Mouse (Mus musculus): ENCODE data around the gene Il31. TPM values are rescaled to one million over a fixed set of nuclear protein-coding genes. Genes with fewer than 3 reads are reported as not detected.
"Not testable (repeated sequence)": the region's sequence is repeated elsewhere in the genome, so short reads cannot be mapped to it uniquely, and the experiment has no call there.

Gene Il31
- polyA plus RNA-seq, 1 experiment from 2014 or later, result not detected

DNA sequence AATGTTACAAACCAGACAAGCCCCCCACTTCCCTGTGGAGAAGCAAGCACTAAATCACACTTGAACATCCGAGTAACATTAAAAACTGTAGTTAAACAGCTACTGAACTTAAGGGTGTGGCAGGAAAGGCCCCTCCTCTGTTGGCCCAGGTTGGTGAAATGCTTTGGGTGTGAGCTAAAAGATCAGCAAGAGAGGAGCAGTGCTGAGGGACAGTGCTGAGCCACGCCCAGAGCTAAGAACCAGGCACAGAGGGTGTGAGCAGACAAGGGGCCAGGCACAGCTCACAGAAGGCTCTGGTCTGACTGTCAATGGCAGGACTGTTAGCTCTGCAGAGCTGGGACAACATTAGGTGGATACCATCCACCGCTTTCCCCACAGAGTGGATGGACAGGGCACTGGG is 22.8 kb upstream of the Il31 start:
- Histone ChIP-seq H3K36me3 (replicated peaks) (peaks cover 52% of the 10 kb centered on the region), H3K27ac (no peak overlapping the region), H3K9ac (no peak overlapping the region), H3K27me3 (peaks cover 5% of the 10 kb centered on the region), H3K9me3 (no peaks in the 10 kb centered on the region), H3K4me1 (peaks cover 15% of the 10 kb centered on the region), H3K4me2 (no peak overlapping the region), H3K4me3 (replicated peaks) (no peak overlapping the region)
- no peak for ATAC-seq (ENCODE audit: low FRiP score)
- WGBS, result 75% methylated on average over 3 of the region's 3 CpGs

GRCm38 (mm10) chr5:123511426-123511825 is 22.1 kb upstream of the Il31 start:
- H3K27me3 ChIP-seq; ATAC-seq (ENCODE audit: low FRiP score); H3K4me3 ChIP-seq (replicated peaks); H3K9ac ChIP-seq; H3K9me3 ChIP-seq; H3K27ac ChIP-seq; H3K4me2 ChIP-seq: not testable (repeated sequence)
- Histone ChIP-seq H3K4me1 (peaks cover 15% of the 10 kb centered on the region), H3K36me3 (replicated peaks) (peaks cover 45% of the 10 kb centered on the region)
- WGBS, result 80% methylated on average over 3 of the region's 3 CpGs

DNA sequence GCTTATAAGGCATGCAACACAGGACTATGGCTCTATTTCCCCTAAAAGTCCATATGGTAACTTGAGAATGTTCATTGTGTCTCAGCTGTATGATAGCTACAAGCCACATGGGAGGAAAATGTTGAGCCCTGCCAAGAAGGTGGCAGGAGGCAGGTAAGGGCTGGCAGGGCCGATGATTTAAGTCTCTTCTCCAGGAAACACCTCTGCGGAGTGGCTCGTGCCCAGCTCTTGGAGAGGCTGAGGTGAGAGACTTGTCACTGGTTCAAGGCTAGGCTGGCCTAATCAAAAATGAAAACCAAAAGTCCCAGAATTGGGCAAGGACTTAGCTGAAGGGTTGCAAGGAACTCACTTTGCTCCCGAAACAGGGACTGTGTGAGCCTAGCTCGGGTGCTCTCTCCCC is 20.9 kb upstream of the Il31 start, which contains the start of gene B3gnt4:
Gene B3gnt4 (plus strand): TSS at position 301 of the 400 bp plus-strand sequence.
- Histone ChIP-seq H3K4me1 (peaks cover 15% of the 10 kb centered on the region), H3K27me3 (peaks cover 9% of the 10 kb centered on the region), H3K36me3 (replicated peaks) (peaks cover 33% of the 10 kb centered on the region), H3K4me3 (replicated peaks) (no peak within 1 kb of the TSS), H3K4me2 (peak within 1 kb of the TSS; percentile 91), H3K27ac (no peak within 1 kb of the TSS), H3K9me3 (no peaks in the 10 kb centered on the region), H3K9ac (no peak within 1 kb of the TSS)
- 95% methylated on average over 5 of the region's 5 CpGs for WGBS
- ATAC-seq (ENCODE audit: low FRiP score), result no peak

GRCm38 (mm10) chr5:123508921-123509320 is 19.6 kb upstream of the Il31 start:
- Histone ChIP-seq H3K9me3 (no peaks in the 10 kb centered on the region), H3K4me1 (peaks cover 15% of the 10 kb centered on the region), H3K27me3 (peaks cover 9% of the 10 kb centered on the region), H3K4me2 (peak overlapping the region; percentile 91), H3K36me3 (replicated peaks) (peaks cover 30% of the 10 kb centered on the region), H3K9ac (peak overlapping the region; percentile 70), H3K4me3 (replicated peaks) (peak overlapping the region; percentile 61), H3K27ac (no peak overlapping the region)
- ATAC-seq (ENCODE audit: low FRiP score), result no peak
- WGBS, result 7% methylated on average over 12 of the region's 12 CpGs

DNA sequence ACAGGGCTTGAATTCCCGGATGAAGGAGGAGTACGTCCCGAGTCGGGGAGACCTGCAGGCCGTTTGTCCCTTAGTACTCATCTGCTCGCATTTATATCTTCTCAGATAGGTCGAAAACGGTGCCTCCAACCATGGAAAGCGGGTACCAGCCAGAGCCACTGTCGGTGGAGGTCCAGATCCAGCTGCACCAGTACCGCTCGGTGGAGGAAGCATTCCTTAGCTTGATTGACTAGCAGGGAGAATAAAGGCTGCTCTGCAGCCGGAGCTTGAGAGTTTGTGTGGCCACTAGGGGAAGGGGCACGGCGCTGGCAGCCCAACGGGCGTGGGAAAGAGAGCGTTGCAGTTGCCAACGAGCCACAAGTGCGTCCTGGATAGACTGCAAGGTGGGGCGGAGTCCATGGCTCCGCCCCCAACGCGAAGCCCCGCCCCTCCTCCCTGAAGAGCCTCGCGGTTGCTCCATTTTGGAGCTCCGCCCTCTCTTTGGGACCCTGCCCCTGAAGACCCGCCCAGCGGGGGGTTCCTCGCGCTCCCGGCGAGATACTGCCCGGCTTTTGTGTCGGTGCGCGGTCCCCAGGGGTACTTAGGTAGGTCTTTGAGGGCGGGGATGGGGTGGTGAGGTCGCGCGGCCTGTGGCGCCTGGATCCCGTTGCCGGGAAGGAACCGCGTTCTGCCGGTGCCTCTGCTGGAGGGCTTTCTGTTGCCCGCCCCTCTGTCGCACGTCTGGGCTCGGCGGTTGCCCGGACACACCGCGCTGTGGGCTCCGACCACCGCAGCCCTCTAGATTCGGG is 18.8 kb upstream of the Il31 start:
- under 1% methylated on average over 56 of the region's 59 CpGs for WGBS
- Histone ChIP-seq H3K9me3 (no peaks in the 10 kb centered on the region), H3K36me3 (replicated peaks) (peaks cover 26% of the 10 kb centered on the region), H3K27me3 (peaks cover 9% of the 10 kb centered on the region), H3K4me1 (peaks cover 18% of the 10 kb centered on the region), H3K4me3 (replicated peaks) (peak overlapping the region; percentile 61), H3K4me2 (peak overlapping the region; percentile 91), H3K27ac (no peak overlapping the region), H3K9ac (peak overlapping the region; percentile 70)
- peak; percentile 92 for ATAC-seq (ENCODE audit: low FRiP score)

GRCm38 (mm10) chr5:123501973-123502372 is 12.7 kb upstream of the Il31 start:
- no peak overlapping the region for H3K9ac ChIP-seq
- no peak overlapping the region for H3K4me3 ChIP-seq (replicated peaks)
- no peaks in the 10 kb centered on the region for H3K36me3 ChIP-seq (replicated peaks)
- ATAC-seq (ENCODE audit: low FRiP score), result no peak
- H3K4me2 ChIP-seq, result no peak overlapping the region
- H3K27me3 ChIP-seq, result peaks cover 18% of the 10 kb centered on the region; the same call in 1 of the 2 replicates
- H3K4me1 ChIP-seq, result peaks cover 12% of the 10 kb centered on the region
- H3K27ac ChIP-seq, result no peak overlapping the region
- H3K9me3 ChIP-seq, result no peaks in the 10 kb centered on the region
- 83% methylated on average over 4 of the region's 4 CpGs for WGBS

- Histone ChIP-seq H3K36me3 (replicated peaks) (no peaks in the 10 kb centered on the region), H3K4me3 (replicated peaks) (no peak overlapping the region), H3K27me3 (peaks cover 19% of the 10 kb centered on the region; the same call in 1 of the 2 replicates), H3K4me2 (no peak overlapping the region), H3K9me3 (no peaks in the 10 kb centered on the region), H3K4me1 (peaks cover 12% of the 10 kb centered on the region), H3K9ac (no peak overlapping the region), H3K27ac (no peak overlapping the region)
- 45% methylated on average over 4 of the region's 4 CpGs for WGBS
- no peak for ATAC-seq (ENCODE audit: low FRiP score)
Observed at GRCm38 (mm10) chr5:123499717-123500116, 10.4 kb upstream of the Il31 start.

DNA sequence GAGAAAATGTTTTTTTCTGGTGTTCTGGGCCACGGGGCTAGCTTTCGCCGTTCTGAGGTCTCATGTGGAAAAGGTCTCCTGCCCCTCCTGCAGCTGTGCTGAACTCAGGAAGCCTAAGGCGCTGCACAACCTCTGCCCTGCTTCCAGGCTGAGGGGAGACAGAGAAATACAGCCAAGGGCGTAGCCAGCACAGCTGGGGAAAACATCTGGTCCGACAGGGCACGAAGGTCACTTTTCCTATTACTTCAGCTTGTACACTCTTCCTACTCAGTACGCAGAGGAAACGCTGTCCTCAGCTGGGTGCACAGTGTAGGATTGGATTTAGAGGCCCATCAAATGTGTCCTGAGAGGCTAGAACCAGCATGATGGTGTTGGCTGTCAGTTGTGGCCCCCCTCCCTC is 646 bp upstream of the Il31 start:
- H3K27ac ChIP-seq, result no peak overlapping the region
- H3K9me3 ChIP-seq, result no peaks in the 10 kb centered on the region
- H3K9ac ChIP-seq, result no peak overlapping the region
- no peak overlapping the region for H3K4me2 ChIP-seq
- H3K4me3 ChIP-seq (replicated peaks), result no peak overlapping the region
- 70% methylated on average over 9 of the region's 9 CpGs for WGBS
- peaks cover 7% of the 10 kb centered on the region; the same call in 1 of the 2 replicates for H3K27me3 ChIP-seq
- H3K36me3 ChIP-seq (replicated peaks), result no peaks in the 10 kb centered on the region
- H3K4me1 ChIP-seq, result peaks cover 8% of the 10 kb centered on the region
- ATAC-seq (ENCODE audit: low FRiP score), result no peak

- H3K4me2 ChIP-seq, result no peak overlapping the region
- no peaks in the 10 kb centered on the region for H3K36me3 ChIP-seq (replicated peaks)
- peaks cover 8% of the 10 kb centered on the region for H3K4me1 ChIP-seq
- WGBS, result 90% methylated on average over 11 of the region's 11 CpGs
- no peak overlapping the region for H3K9ac ChIP-seq
- peaks cover 8% of the 10 kb centered on the region; the same call in 1 of the 2 replicates for H3K27me3 ChIP-seq
- no peak overlapping the region for H3K27ac ChIP-seq
- H3K4me3 ChIP-seq (replicated peaks), result no peak overlapping the region
- H3K9me3 ChIP-seq, result no peaks in the 10 kb centered on the region
- ATAC-seq (ENCODE audit: low FRiP score), result no peak
Observed at GRCm38 (mm10) chr5:123487659-123488395, 1.5 kb downstream of the Il31 start.

GRCm38 (mm10) chr5:123473817-123474216 is 15.5 kb downstream of the Il31 start:
- 74% methylated on average over 5 of the region's 5 CpGs for WGBS

DNA sequence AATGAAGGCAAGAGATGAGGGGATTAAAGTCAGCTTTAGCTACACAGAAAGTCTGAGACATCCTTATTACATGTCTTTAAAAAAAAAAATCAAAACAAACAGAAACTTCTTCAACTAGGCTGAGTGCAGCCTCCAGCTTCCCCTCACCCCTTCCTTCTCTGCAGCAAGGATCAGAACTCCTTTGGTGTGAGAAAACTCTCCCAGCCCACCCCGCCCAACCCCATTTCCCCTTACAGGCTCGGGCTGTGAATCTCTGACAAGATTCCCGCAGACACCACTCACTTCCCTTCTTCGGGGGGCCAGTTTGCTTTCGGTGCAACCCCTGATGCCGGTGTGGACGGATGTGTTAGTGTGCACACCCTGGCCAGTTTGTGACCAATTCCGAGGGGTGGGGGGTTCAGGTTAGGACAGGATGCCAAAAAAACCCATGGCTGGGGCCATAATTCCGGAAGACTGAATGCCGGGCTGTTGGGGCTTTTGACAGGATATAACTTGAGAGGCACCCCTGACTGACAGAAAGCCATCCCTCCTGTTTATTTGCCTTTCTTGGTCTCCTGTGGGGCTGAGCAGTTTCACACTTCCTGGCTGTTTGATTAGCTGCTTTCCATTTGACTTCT is 18.4 kb downstream of the Il31 start:
- Histone ChIP-seq H3K27ac (no peak overlapping the region), H3K4me3 (replicated peaks) (no peak overlapping the region), H3K9ac (no peak overlapping the region), H3K9me3 (no peaks in the 10 kb centered on the region), H3K4me2 (no peak overlapping the region), H3K27me3 (no peaks in the 10 kb centered on the region), H3K4me1 (no peaks in the 10 kb centered on the region; the same call in 1 of the 2 replicates), H3K36me3 (replicated peaks) (no peaks in the 10 kb centered on the region)
- WGBS, result 74% methylated on average over 10 of the region's 10 CpGs
- no peak for ATAC-seq (ENCODE audit: low FRiP score)

More at GRCm38 (mm10) chr5:123473817-123474216, 15.5 kb downstream of the Il31 start:
- ATAC-seq (ENCODE audit: low FRiP score), result no peak
- Histone ChIP-seq H3K27me3 (no peaks in the 10 kb centered on the region), H3K4me1 (no peaks in the 10 kb centered on the region; the same call in 1 of the 2 replicates), H3K27ac (no peak overlapping the region), H3K36me3 (replicated peaks) (no peaks in the 10 kb centered on the region), H3K9ac (no peak overlapping the region), H3K4me3 (replicated peaks) (no peak overlapping the region), H3K4me2 (no peak overlapping the region), H3K9me3 (no peaks in the 10 kb centered on the region)

- no peak overlapping the region for H3K9ac ChIP-seq
- 80% methylated on average over 1 of the region's 1 CpGs for WGBS
- no peak for ATAC-seq (ENCODE audit: low FRiP score)
- no peaks in the 10 kb centered on the region for H3K27me3 ChIP-seq
- H3K4me1 ChIP-seq, result no peaks in the 10 kb centered on the region
- H3K4me2 ChIP-seq, result no peak overlapping the region
- no peaks in the 10 kb centered on the region for H3K9me3 ChIP-seq
- H3K36me3 ChIP-seq (replicated peaks), result no peaks in the 10 kb centered on the region
- H3K4me3 ChIP-seq (replicated peaks), result no peak overlapping the region
- no peak overlapping the region for H3K27ac ChIP-seq
Observed at GRCm38 (mm10) chr5:123464638-123465037, 24.7 kb downstream of the Il31 start.

Measured in forebrain, embryonic 12.5 days (tissue).